Mouse (Mus musculus): ENCODE measurements around the gene Tmbim1.

Tmbim1 gene

GRCm38 (mm10) chr1:74275015-74275414 lies 30.4 kb downstream of the Tmbim1 start:
- DNase-seq: no peak

DNA sequence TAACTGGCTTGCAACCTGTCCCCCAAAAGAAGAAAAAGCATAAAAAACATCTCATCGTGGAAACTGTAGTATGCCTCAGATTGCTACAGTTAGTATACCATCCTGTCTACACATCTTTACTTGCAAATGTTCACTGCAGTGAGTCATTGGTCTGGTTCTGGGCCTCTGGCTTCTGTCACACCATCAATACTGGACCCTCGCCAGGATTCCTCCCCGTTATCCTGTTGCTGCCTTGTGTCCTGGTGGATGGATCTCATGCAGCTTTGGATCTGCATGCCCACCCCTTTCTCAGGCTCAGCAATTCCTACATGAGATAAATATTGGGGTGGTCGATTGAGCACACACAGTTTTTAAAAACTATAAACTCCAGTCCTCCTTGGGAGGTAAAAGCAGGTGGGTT lies 33.8 kb downstream of the Tmbim1 start:
- no peak for DNase-seq

DNA sequence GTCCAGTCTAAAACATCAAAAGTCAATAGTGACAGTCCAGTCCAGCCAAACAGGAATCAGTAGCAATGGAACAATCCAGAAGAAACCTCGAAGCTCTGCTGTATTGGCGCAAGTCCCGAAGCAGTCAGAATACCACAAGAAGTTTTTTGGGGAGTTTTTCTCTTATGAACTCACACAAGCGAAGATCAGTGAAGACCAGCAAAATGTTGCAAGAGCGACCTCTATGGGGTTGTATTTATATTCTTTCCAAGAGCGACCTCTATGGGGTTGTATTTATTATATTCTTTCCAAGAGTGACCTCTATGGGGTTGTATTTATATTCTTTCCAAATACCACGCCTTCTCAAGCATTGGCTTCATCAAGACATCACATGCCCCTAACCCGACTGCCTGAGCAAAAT lies 36.7 kb downstream of the Tmbim1 start:
- no peak for DNase-seq

- no peak for DNase-seq
Measured at GRCm38 (mm10) chr1:74262510-74262909, 42.9 kb downstream of the Tmbim1 start.

- DNase-seq: no peak
Measured at GRCm38 (mm10) chr1:74256782-74257181, 48.6 kb downstream of the Tmbim1 start.

DNA sequence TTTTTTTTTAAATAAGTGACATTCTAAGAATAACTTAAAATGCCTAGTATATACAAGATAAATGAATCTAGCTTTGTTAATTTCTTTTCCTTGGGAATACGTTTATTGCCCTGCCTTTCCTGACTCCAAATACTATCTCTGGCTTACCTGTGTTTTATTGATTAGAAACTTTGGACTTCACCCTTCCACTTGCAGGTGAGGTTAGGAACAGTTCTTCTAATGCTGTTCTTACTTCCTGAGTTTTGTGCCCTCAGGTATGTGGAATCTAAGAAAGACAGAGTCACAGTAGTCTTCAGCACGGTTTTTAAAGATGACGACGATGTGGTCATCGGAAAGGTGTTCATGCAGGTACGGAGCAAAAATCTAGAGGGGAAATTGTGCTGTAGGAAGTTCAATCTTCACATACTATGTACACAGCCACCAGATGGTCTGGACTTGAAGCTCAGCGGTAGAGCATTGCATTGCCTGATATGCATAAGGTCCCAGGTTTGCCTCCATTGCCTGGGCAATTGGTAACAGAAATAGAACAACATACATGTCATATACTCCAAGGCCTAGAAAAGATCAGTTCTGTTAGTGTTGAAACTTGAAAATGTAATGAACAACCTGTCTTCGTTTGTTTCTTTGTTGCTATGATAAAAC lies 49.6 kb downstream of the Tmbim1 start:
- DNase-seq: no peak

DNA sequence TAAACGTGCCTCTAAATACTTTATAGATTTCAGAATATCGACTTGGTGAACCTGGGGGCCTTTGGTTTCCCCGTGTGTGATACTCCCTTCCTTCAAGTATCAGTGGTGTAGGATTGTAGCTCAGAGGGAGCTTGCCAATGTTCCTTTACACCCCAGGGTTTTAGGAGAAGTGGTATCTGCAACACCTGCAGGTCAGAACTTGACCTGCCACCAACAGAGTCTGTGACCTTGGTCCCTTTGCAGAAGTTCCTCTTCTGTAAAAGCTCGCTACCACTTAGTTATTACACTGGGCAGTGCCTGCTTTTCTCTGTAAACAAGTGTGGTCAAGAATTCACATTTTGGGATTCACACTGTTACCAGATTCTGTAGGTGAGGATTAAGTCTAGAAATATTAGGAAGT lies 55.3 kb downstream of the Tmbim1 start:
- DNase-seq: no peak

DNA sequence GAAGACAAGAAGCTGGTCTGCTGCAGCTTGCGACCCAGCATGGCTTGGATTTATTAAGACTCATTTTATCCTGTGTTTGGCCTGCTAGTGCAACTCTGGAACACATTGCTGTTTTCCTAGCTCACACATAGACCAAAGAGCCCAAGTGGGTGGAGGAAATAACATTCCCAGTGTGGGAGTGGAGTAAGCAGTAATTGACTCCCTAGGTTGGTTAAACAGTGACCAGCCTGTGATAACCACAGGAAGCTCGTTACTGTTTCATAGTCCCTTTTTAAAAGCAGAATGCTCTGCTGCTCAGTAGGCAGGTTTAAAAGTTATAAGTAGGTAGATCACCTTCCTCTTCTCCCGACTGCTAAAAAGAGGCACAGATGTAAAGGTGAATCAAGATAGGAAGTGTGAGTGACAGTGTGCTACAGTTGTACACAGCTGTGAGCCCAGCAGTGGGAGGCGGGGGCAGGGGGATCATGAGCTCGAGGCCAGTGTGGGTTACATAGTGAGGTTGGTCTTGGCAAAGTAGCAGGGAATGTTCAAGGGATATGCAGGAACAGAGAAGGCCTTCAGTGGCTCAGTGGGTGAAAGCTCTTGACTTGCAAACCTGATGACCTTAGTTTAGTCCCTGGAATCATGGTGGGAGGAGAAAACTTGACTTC lies 56.0 kb downstream of the Tmbim1 start:
- DNase-seq: peak; percentile 10

- DNase-seq: peak; percentile 47
Measured at GRCm38 (mm10) chr1:74248799-74249198, 56.6 kb downstream of the Tmbim1 start.

- DNase-seq: no peak
Measured at GRCm38 (mm10) chr1:74245525-74245924, 59.9 kb downstream of the Tmbim1 start.

GRCm38 (mm10) chr1:74240832-74241231 lies 64.6 kb downstream of the Tmbim1 start:
- DNase-seq: no peak

GRCm38 (mm10) chr1:74240311-74240710 lies 65.1 kb downstream of the Tmbim1 start:
- peak; percentile 11 for DNase-seq

GRCm38 (mm10) chr1:74239618-74240017 lies 65.8 kb downstream of the Tmbim1 start:
- peak; percentile 14 for DNase-seq

- peak; percentile 3 for DNase-seq
Measured at GRCm38 (mm10) chr1:74239162-74239561, 66.3 kb downstream of the Tmbim1 start.

All from lung, postnatal 10 days (tissue).